Mouse (Mus musculus): ENCODE results near the gene Triap1. TPM values are rescaled to one million over a fixed set of nuclear protein-coding genes. Genes with fewer than 3 reads are reported as not detected.

Gene Triap1
- total and polyA plus RNA-seq, 3 experiments = 59.2 to 63.2 TPM; not detected in 1

DNA sequence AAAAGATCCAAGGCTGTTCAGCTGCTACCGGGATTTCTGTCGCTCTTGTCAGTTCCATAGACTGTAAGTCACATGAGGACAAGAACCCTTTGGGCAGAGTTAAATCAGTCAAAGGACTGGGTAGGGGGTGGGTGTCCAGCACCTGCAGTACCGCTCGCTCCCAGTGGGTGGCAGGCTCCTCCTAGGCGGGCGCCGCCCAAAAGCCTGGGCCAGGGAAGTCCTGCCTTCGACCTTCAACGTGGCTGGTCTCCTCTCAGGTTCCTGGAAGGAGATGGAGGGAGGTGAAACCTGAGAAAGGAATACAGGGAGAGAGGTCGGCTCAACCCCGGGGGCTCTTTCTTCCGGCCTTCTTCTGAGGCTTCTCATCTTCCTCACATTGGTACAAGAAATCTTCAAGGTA is 17.8 kb downstream of the Triap1 start (continued):
- TF ChIP-seq MXI1 (IDR thresholded peaks at IDR 0.05; ENCODE audit: low read depth, low read length) = peak; percentile 64; the same call in 1 of the 2 replicates
- TF ChIP-seq HCFC1 (IDR thresholded peaks at IDR 0.05; ENCODE audit: low read depth, low read length) = peak; percentile 9; the same call in 1 of the 2 replicates
- TF ChIP-seq POLR2AphosphoS2 (IDR thresholded peaks at IDR 0.05; ENCODE audit: low read length) = no peak
- TF ChIP-seq MAFK (IDR thresholded peaks at IDR 0.05; ENCODE audit: borderline replicate concordance, low read depth, low read length) = no peak
- no peak for TF ChIP-seq CHD2 (IDR thresholded peaks at IDR 0.05; ENCODE audit: low read length)
- no peak for TF ChIP-seq UBTF (IDR thresholded peaks at IDR 0.05; ENCODE audit: borderline replicate concordance, insufficient read depth, low read depth, low read length)
- no peak for TF ChIP-seq ETS1 (IDR thresholded peaks at IDR 0.05; ENCODE audit: low read depth, low read length)
- no peak for TF ChIP-seq JUND (IDR thresholded peaks at IDR 0.05; ENCODE audit: low read depth, low read length)
- TF ChIP-seq RCOR1 (IDR thresholded peaks at IDR 0.05; ENCODE audit: low read depth, low read length) = no peak
- no peak for TF ChIP-seq MYB (IDR thresholded peaks at IDR 0.05; ENCODE audit: low read depth, low read length)
- TF ChIP-seq POLR2AphosphoS5 (IDR thresholded peaks at IDR 0.05; ENCODE audit: borderline replicate concordance, low read depth, low read length) = no peak
- TF ChIP-seq ZKSCAN1 (IDR thresholded peaks at IDR 0.05; ENCODE audit: low read depth, low read length) = no peak
- no peak for TF ChIP-seq MEF2A (IDR thresholded peaks at IDR 0.05; ENCODE audit: extremely low read depth, insufficient replicate concordance, low read depth, low read length, poor library complexity, severe bottlenecking)
- peak; percentile 49; the same call in 1 of the 2 replicates for TF ChIP-seq USF1 (IDR thresholded peaks at IDR 0.05; ENCODE audit: low read depth, low read length)
- TF ChIP-seq CTCF (IDR thresholded peaks at IDR 0.05 in 2 of 3, conservative IDR thresholded peaks at IDR 0.05 in 1 of 3; ENCODE audit: control insufficient read depth in 1 of 3, insufficient read depth in 1 of 3, low read depth in 2 of 3, low read length in 3 of 3, poor library complexity in 1 of 3, severe bottlenecking in 1 of 3) = peak; percentile 93 to 97 (median 95)

DNA sequence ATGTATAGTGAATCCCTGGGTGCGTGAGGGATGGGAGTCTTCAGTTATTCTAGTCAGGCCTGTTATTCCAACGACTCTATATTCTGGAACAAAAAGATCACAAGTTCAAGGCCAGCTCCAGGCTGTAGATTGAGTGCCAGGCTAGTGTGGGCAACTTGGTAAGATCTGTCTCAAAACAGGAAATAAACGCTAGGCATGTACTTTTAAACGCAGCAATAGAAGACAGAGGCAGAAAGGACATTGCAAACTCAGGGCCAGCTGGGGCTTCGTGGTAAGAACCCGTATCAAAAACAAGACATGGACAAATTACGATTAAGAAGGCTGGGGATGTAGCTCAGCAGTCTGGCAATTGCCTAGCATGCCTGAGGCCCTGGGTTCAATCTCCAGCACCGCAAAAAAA is 18.4 kb downstream of the Triap1 start:
- Histone ChIP-seq H3K4me3 (ENCODE audit: control insufficient read depth in 1 of 2, insufficient read depth in 1 of 2, low read depth in 2 of 2, low read length in 2 of 2) (peak overlapping the region; percentile 52 to 74), H3K79me2 (ENCODE audit: control insufficient read depth, insufficient read depth, low read length, poor library complexity) (peaks cover 2% of the 10 kb centered on the region; the same call in 1 of the 2 replicates), H3K36me3 (ENCODE audit: control insufficient read depth in 1 of 2, insufficient read depth in 2 of 2, low read length in 2 of 2) (peaks cover 0 to 5% of the 10 kb centered on the region in 2 experiments; a peak in 2 of 4 replicates), H3K9me3 (replicated peaks; ENCODE audit: insufficient read depth, low read length) (no peaks in the 10 kb centered on the region), H3K27ac (ENCODE audit: control insufficient read depth, low read depth, low read length) (peak overlapping the region; percentile 21), H3K27me3 (ENCODE audit: control insufficient read depth in 1 of 2, insufficient read depth in 2 of 2, low read length in 2 of 2) (no peaks in the 10 kb centered on the region), H3K4me1 (ENCODE audit: control insufficient read depth in 1 of 2, insufficient read depth in 2 of 2, low read length in 2 of 2) (peaks cover 2 to 7% of the 10 kb centered on the region in 2 experiments; a peak in 3 of 4 replicates), H3K9ac (ENCODE audit: control insufficient read depth, low read depth, low read length, poor library complexity, severe bottlenecking) (peak overlapping the region; percentile 63)
- DNase-seq (ENCODE audit: low read depth, low spot score) = peak; percentile 79
- TF ChIP-seq GABPA (IDR thresholded peaks at IDR 0.05; ENCODE audit: low read depth, low read length) (no peak), E2F4 (IDR thresholded peaks at IDR 0.05; ENCODE audit: borderline replicate concordance, low read depth, low read length) (no peak), HCFC1 (IDR thresholded peaks at IDR 0.05; ENCODE audit: low read depth, low read length) (no peak), TCF12 (IDR thresholded peaks at IDR 0.05; ENCODE audit: low read depth, low read length) (no peak), ELF1 (IDR thresholded peaks at IDR 0.05; ENCODE audit: low read depth, low read length) (0 out of 2 replicates have a peak, but pooled peaks have one; percentile 45), ZC3H11A (IDR thresholded peaks at IDR 0.05; ENCODE audit: low read depth, low read length) (no peak), SIN3A (IDR thresholded peaks at IDR 0.05; ENCODE audit: low read length) (no peak; the same call in 1 of the 2 replicates), POLR2AphosphoS2 (IDR thresholded peaks at IDR 0.05; ENCODE audit: low read length) (no peak), ETS1 (IDR thresholded peaks at IDR 0.05; ENCODE audit: low read depth, low read length) (0 out of 2 replicates have a peak, but pooled peaks have one; percentile 11), TBP (IDR thresholded peaks at IDR 0.05; ENCODE audit: low read depth, low read length) (no peak)
